Mouse (Mus musculus) liver, embryonic 14.5 days (tissue): ENCODE measurements around the gene Adm.

Experiments
- CTCF ChIP-seq: IDR thresholded peaks from 2 replicates; pipeline ENCODE4 v1.5.1; 2016; ENCODE audit warnings: antibody characterized with exemption, low read depth, control low read depth
- EP300 ChIP-seq: IDR thresholded peaks from 2 replicates; pipeline ENCODE4 v1.6.1; 2016; ENCODE audit warnings: antibody characterized with exemption, low read depth

DNA sequence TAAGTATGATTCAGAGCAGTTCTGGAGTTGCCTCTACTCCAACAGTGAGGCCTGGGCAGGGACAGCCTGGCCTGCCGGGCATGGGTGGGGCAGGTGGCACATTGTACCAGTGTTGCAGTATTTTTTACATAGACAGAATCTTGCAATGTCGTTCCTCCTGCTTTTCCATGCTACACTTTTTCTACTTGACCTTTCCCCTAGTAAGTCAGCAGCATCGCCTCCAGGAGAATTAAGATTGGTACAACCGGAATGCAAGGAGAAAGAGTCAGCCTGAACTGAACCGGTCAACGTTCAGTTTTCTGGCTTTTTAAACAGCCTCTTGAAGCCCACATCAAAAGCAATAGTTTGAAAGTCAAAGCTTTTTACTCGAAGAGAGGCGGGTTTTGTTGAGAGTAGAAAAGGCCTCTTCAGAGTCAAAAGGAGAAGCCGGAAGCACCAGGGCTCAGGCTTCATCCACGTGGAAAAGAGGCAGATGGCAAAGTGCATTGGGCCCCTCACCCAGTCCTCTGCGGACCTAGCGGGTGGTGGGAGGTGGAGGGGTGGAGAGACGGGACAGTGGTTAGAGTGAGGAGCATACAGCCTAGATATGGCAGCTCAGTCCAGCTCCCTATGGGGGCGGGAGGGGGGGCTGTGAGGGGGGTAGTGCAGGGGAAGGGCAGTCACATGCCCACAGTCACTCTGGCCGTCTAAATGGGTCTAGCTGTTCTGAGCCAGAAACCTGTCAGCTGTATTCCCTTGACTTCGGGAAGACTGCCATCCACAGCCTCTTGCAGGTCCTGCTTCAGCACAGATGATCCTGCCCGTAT, 11.0 kb downstream of the Adm start:
- TF ChIP-seq CTCF (no peak), EP300 (no peak)
